Mouse (Mus musculus) liver, embryonic 14.5 days (tissue): Measurements from ENCODE around the gene St6galnac4. TPM values are rescaled to one million over a fixed set of nuclear protein-coding genes. Genes with fewer than 3 reads are reported as not detected.

Experiments used
- ATAC-seq: fragments of 200-750 bp; cut with Nextera tagmentation; 2 replicates; pipeline ENCODE4 v1.8.0; 2017; ENCODE audit warnings: moderate number of reproducible peaks, mild to moderate bottlenecking, moderate library complexity; ENCODE audit not compliant: insufficient read depth
- DNase-seq, 3 experiments: peaks; one replicate each; pipeline ENCODE4 v3.0.0-alpha.2; 2012 to 2013; ENCODE audit warnings: low read depth in 3 of 3, low spot score in 3 of 3
- H3K27ac ChIP-seq: fragments of 300-500 bp; sonication (generic); 2 replicates; pipeline ENCODE4 v1.5.1; 2014; ENCODE audit warnings: moderate library complexity, mild to moderate bottlenecking, control low read depth, inconsistent platforms
- H3K27me3 ChIP-seq: fragments of 300-500 bp; sonication (generic); 2 replicates; pipeline ENCODE4 v1.6.1; 2014; ENCODE audit warnings: mild to moderate bottlenecking, low read length, moderate library complexity; ENCODE audit not compliant: control insufficient read depth, insufficient read depth
- H3K36me3 ChIP-seq: fragments of 300-500 bp; sonication (generic); replicated peaks from 2 replicates; pipeline ENCODE4 v1.6.1; 2014; ENCODE audit warnings: low read depth; ENCODE audit not compliant: control insufficient read depth, insufficient read depth
- H3K4me1 ChIP-seq, 2 experiments: fragments of 200-500 bp in 1 of 2; fragments of 300-500 bp in 1 of 2; sonication (generic) in 1 of 2; replicated peaks; 2 replicates each; pipeline ENCODE4 v1.6.1; 2012 to 2014; ENCODE audit warnings: antibody characterized with exemption in 1 of 2, inconsistent platforms in 1 of 2, low read length in 1 of 2; ENCODE audit not compliant: control insufficient read depth in 2 of 2, insufficient read depth in 2 of 2
- H3K4me2 ChIP-seq: fragments of 300-500 bp; sonication (generic); 2 replicates; pipeline ENCODE4 v1.6.1; 2014; ENCODE audit warnings: low read depth, mild to moderate bottlenecking, control low read depth, moderate library complexity
- H3K4me3 ChIP-seq, 2 experiments: fragments of 200-500 bp in 1 of 2; fragments of 300-500 bp in 1 of 2; sonication (generic) in 1 of 2; 2 replicates each; pipeline ENCODE4 v1.5.1; 2012 to 2014; ENCODE audit warnings: low read depth in 2 of 2, low read length in 2 of 2, mild to moderate bottlenecking in 2 of 2, control low read depth in 1 of 2, inconsistent platforms in 1 of 2, moderate library complexity in 1 of 2; ENCODE audit not compliant: insufficient read depth in 1 of 2
- H3K9ac ChIP-seq: fragments of 300-500 bp; sonication (generic); replicated peaks from 2 replicates; pipeline ENCODE4 v1.6.1; 2014; ENCODE audit warnings: mild to moderate bottlenecking, control low read depth, moderate library complexity
- H3K9me3 ChIP-seq: fragments of 300-500 bp; sonication (generic); 2 replicates; pipeline ENCODE4 v1.6.1; 2016; ENCODE audit warnings: low read length, mixed read lengths; ENCODE audit not compliant: control insufficient read depth
- CTCF ChIP-seq: IDR thresholded peaks from 2 replicates; pipeline ENCODE4 v1.5.1; 2016; ENCODE audit warnings: antibody characterized with exemption, low read depth, control low read depth
- EP300 ChIP-seq: IDR thresholded peaks from 2 replicates; pipeline ENCODE4 v1.6.1; 2016; ENCODE audit warnings: antibody characterized with exemption, low read depth
- WGBS: fragments of 180-500 bp; shearing (Covaris S2); extraction: QIAGEN DNeasy Blood & Tissue Kit; methylation state at CpG from one replicate; pipeline ENCODE4 v1.1.7; 2014; ENCODE audit not compliant: insufficient replicate concordance; 5-methylcytosine and 5-hydroxymethylcytosine counted together
- polyA plus RNA-seq, 2 experiments: library from polyadenylated mRNA; depleted of rRNA in 1 of 2; stranded (reverse) in 1 of 2; unstranded in 1 of 2; fragments of >200 nt; fragmentation: Nextera tagmentation in 1 of 2; extraction: Ambion mirVana in 1 of 2; gene quantifications; 2 replicates each; pipeline versions ENCODE4 v1.2.1 to v1.2.3; 2012 to 2014

St6galnac4 gene
- polyA plus RNA-seq, 2 experiments = 5.4 to 6.2 TPM

- WGBS = 72% methylated on average over 3 of the region's 3 CpGs
- no peak for DNase-seq
- Histone ChIP-seq H3K4me1 (peaks cover 3 to 5% of the 10 kb centered on the region in 2 experiments; a peak in 3 of 4 replicates), H3K27ac (no peak overlapping the region), H3K9ac (no peak overlapping the region), H3K4me3 (no peak overlapping the region), H3K4me2 (no peak overlapping the region), H3K36me3 (no peaks in the 10 kb centered on the region), H3K27me3 (no peaks in the 10 kb centered on the region), H3K9me3 (no peaks in the 10 kb centered on the region)
- no peak for TF ChIP-seq CTCF
- no peak for TF ChIP-seq EP300
- no peak for ATAC-seq
These were observed 18.0 kb upstream of the St6galnac4 start for GRCm38 (mm10) chr2:32568941-32569340.

GRCm38 (mm10) chr2:32570698-32571494 is 16.0 kb upstream of the St6galnac4 start, which contains the start of gene Dpm2:
Gene Dpm2 (plus strand): TSS chr2:32570858.
- Histone ChIP-seq H3K27me3 (no peaks in the 10 kb centered on the region; the same call in 1 of the 2 replicates), H3K9me3 (no peaks in the 10 kb centered on the region), H3K9ac (peak within 1 kb of the TSS; percentile 81), H3K27ac (peak within 1 kb of the TSS; percentile 19), H3K4me3 (peak within 1 kb of the TSS; percentile 86 to 98), H3K36me3 (no peaks in the 10 kb centered on the region), H3K4me2 (peak within 1 kb of the TSS; percentile 92), H3K4me1 (peaks cover 3 to 10% of the 10 kb centered on the region in 2 experiments; a peak in 3 of 4 replicates)
- peak; percentile 85 to 89 (median 86) for DNase-seq
- no peak for TF ChIP-seq CTCF
- TF ChIP-seq EP300 = no peak
- peak; percentile 86 for ATAC-seq
- under 1% methylated on average over 36 of the region's 36 CpGs for WGBS

GRCm38 (mm10) chr2:32572196-32572595 is 14.7 kb upstream of the St6galnac4 start:
- peaks cover 3 to 10% of the 10 kb centered on the region in 2 experiments; a peak in 3 of 4 replicates for H3K4me1 ChIP-seq
- H3K27ac ChIP-seq = no peak overlapping the region
- no peaks in the 10 kb centered on the region for H3K36me3 ChIP-seq
- no peaks in the 10 kb centered on the region; the same call in 1 of the 2 replicates for H3K27me3 ChIP-seq
- 87% methylated on average over 11 of the region's 11 CpGs for WGBS
- DNase-seq (no peak), ATAC-seq (no peak)
- H3K9me3 ChIP-seq = no peaks in the 10 kb centered on the region
- no peak for TF ChIP-seq CTCF
- no peak for TF ChIP-seq EP300
- no peak overlapping the region for H3K9ac ChIP-seq
- H3K4me3 ChIP-seq = no peak overlapping the region
- H3K4me2 ChIP-seq = peak overlapping the region; percentile 92

DNA sequence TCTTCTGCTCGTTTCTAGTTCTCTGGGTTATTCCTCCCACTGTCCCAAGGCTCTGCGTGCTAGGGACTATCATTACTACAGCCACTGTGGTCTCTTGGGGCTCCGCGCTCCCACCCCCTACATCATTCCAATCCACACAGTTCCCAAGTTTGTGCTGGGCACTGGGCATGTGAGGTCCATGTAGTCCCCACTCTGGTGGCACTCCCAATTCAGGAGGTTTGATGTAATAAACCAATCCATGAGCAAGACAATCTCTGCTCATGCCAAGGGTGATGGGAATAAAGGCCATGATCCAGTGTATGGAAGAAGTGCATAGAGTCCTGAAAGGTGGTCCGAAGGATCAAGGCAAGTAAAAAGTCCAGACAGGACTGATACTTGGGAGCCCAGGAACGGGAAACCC is 12.4 kb upstream of the St6galnac4 start, which contains the start of gene Pip5kl1:
Gene Pip5kl1, plus strand, starts transcription at position 301 of the 400 bp plus-strand sequence.
- no peak for TF ChIP-seq EP300
- no peak for TF ChIP-seq CTCF
- WGBS = 74% methylated on average over 6 of the region's 6 CpGs
- Histone ChIP-seq H3K4me3 (peak within 1 kb of the TSS in 1 of 2 experiments; percentile 40; a peak in 2 of 4 replicates), H3K9me3 (no peaks in the 10 kb centered on the region), H3K36me3 (no peaks in the 10 kb centered on the region), H3K4me2 (peak within 1 kb of the TSS; percentile 67), H3K27me3 (peaks cover 7% of the 10 kb centered on the region), H3K4me1 (peaks cover 3 to 10% of the 10 kb centered on the region in 2 experiments; a peak in 3 of 4 replicates), H3K9ac (no peak within 1 kb of the TSS), H3K27ac (no peak within 1 kb of the TSS)
- no peak for DNase-seq
- no peak for ATAC-seq

DNA sequence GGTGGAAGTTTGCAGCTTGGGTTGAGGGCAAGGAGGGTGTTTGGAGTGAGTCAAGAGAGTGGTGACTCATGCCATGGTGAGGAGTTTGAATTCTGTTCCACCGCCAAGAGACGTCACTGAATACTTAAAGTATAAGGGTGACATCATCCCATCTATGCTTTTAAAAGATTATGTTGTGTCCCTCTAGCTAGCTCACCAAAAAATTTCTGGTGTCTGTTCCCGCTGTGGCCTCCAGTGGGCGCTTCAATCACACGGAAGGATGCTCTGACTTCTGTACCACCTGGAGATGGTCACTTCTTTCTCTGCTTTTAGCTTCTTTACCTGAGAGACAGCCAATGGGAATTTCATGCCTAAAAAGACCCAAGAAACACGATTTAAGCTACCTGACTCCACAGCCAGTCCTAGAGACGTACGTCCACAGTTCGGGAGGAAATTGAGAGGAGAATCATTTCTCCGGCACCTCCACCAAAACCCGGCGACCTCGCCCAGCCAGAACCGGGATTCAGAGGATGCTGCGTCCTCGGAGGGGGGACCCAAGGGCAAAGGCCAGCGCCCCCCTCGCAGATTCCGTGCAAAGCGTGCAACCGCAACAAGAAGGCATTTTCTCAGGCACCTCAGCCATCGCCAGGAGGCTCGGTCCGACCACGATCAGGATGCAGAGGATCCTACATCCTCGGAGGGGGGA is 11.9 kb upstream of the St6galnac4 start:
- Histone ChIP-seq H3K27ac (no peak overlapping the region), H3K36me3 (no peaks in the 10 kb centered on the region), H3K9ac (no peak overlapping the region), H3K4me2 (peak overlapping the region; percentile 67), H3K9me3 (no peaks in the 10 kb centered on the region), H3K27me3 (peaks cover 7% of the 10 kb centered on the region), H3K4me3 (peak overlapping the region in 1 of 2 experiments; percentile 40; a peak in 2 of 4 replicates), H3K4me1 (peaks cover 3 to 10% of the 10 kb centered on the region in 2 experiments; a peak in 3 of 4 replicates)
- 4% methylated on average over 26 of the region's 26 CpGs for WGBS
- DNase-seq (peak in 1 of 3 experiments; percentile 46), ATAC-seq (no peak)
- TF ChIP-seq EP300 (no peak), CTCF (peak; percentile 75)
